Mouse (Mus musculus): ENCODE data around the gene Jdp2. TPM values are rescaled to one million over a fixed set of nuclear protein-coding genes. Genes with fewer than 3 reads are reported as not detected.

The Jdp2 gene
- polyA plus RNA-seq (2016; fragmentation: Nextera tagmentation; extraction: Ambion mirVana): 0.57 and 1.0 TPM in 2 replicates

DNA sequence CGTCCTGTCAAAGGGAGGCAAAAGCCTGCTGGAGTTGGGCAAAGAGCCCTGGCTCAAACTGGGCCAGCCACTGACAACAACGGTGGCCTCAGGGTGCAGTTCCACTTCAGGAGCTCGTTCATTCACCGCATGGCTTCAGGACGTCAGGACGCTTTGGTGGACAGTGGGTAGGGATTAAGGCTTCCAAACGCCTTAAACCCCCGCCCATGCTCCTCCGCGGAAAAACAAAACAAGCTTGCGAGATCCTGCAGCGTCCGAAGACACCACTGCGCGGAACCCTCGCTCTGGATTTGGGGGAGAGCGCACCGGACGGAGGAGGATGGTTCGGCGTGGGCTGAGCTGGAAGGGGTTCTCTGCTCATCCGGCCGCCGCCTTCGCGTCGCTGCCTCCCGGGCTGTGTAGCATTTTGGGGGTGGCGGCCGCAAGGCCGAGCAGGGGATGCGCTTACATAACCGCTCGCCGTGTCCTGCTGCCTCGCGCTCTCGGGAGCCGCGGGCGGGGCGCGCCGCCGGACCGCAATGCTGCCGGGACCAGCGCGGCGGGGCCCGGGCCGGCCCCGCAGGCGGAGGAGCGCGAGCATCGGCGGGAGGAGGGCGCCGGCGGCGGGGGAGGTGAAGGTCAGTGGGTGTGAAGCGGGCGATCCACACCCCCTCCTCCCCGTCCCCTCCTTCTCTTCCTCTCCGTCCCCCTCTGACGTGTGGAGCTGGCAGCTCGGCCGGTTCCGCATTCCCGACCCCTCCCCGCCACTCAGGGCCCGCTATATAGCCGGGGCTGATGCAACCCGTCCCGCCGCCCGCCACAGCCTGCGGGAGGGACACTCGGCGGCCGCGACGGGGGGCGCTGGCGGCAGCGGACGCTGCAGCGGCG is at the start of gene Jdp2:
Jdp2 (plus strand) TSS at position 417 of the 867 bp plus-strand sequence.
- no peaks in the 10 kb centered on the region; the same call in 1 of the 2 replicates for H3K27me3 ChIP-seq (replicated peaks)
- H3K36me3 ChIP-seq: no peaks in the 10 kb centered on the region
- peaks cover 50% of the 10 kb centered on the region for H3K4me1 ChIP-seq
- peak within 1 kb of the TSS; percentile 83 for H3K27ac ChIP-seq
- peak within 1 kb of the TSS; percentile 88 for H3K4me2 ChIP-seq (replicated peaks)
- under 1% methylated on average over 83 of the region's 90 CpGs for WGBS
- peak; percentile 87 for ATAC-seq (ENCODE audit: low FRiP score, low read depth)
- no peaks in the 10 kb centered on the region for H3K9me3 ChIP-seq
- peak within 1 kb of the TSS; percentile 87 for H3K4me3 ChIP-seq
- peak within 1 kb of the TSS; percentile 94 for H3K9ac ChIP-seq

DNA sequence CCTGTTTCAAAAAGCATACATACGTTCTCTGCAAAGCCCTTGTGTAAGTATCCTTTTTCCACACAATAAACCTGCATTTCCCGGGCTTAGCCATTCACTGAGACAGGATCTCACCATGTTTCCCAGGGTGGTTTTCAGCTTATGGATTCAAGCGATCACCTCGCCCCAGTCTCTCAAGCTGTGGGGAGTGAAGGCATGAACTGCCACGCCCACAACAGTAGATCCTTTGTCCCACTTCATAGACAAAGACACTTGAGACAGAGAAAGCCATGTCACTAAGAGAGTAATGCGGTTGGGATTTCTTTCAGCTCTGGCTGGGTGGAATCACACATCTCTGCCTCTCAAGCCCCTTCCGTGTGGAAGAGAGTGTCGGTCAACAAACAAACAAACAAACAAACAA is 49.2 kb upstream of the Jdp2 start:
- no peak for ATAC-seq (ENCODE audit: low FRiP score, low read depth)
- Histone ChIP-seq H3K4me3 (no peak overlapping the region), H3K27me3 (replicated peaks) (no peaks in the 10 kb centered on the region), H3K9me3 (no peaks in the 10 kb centered on the region), H3K27ac (no peak overlapping the region), H3K4me2 (replicated peaks) (no peak overlapping the region), H3K4me1 (peaks cover 8% of the 10 kb centered on the region; the same call in 1 of the 2 replicates), H3K9ac (no peak overlapping the region), H3K36me3 (no peaks in the 10 kb centered on the region)
- WGBS: 71% methylated on average over 8 of the region's 8 CpGs

DNA sequence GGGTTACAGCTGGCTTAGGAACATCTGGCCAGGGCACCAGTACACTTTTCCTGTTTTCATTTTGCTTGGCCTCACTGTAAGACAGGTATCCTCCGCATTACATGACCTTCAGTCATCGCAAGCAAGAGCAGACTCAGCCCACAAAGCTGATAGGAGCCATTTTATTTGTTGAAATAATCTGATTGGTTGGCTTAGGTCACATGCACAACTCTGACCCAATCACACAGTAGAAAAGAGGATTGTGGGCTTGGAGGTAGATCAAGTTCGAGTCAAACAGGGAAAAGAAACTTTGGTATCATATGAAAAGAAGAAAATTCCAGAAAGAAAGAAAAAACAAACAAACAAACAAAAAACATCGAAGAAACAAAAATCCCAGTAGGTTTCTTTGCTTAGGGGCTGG is 48.4 kb upstream of the Jdp2 start:
- Histone ChIP-seq H3K9ac (no peak overlapping the region), H3K27me3 (replicated peaks) (no peaks in the 10 kb centered on the region), H3K36me3 (no peaks in the 10 kb centered on the region), H3K4me1 (peaks cover 8% of the 10 kb centered on the region; the same call in 1 of the 2 replicates), H3K27ac (no peak overlapping the region), H3K4me3 (no peak overlapping the region), H3K4me2 (replicated peaks) (no peak overlapping the region), H3K9me3 (no peaks in the 10 kb centered on the region)
- WGBS: 91% methylated on average over 4 of the region's 4 CpGs
- ATAC-seq (ENCODE audit: low FRiP score, low read depth): no peak

DNA sequence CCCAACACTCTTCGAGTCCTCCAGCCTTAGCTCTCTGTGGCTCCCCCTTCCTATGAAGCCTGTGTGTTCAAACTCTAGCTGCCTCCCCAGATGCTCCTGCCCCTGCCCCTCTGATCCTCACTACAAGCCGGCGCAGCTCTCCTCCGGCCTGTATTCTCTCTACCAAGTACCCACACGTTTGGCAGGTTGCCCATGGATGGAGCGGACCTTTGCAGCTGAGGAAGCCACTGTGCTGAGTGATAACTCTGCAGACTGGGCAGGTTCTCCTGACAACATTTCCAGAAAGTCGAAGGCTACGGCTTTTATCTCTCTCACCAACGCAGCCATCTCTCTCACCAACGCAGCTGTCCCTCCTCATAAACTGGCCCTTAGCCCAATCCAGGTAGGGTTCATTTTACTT is 39.5 kb upstream of the Jdp2 start:
- no peak overlapping the region for H3K9ac ChIP-seq

DNA sequence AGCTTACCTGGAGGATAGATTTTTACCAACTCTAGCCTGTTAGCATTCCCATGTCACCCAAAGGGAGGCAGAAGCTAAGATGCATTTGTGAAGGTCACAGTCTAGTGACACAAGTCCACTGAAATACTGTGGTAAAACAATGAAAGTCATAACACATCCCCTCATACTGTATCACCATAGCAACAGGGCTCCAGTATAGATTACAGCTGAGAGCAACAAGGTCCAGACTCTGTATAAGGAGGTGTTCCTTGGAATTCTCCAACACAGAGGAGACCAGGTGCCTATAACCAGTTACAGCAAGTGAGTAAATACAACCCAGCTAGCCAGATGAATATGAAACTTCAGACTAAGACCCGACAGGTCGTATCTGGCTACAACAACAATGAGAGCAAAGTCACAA is 33.4 kb upstream of the Jdp2 start:
- Histone ChIP-seq H3K27ac (no peak overlapping the region), H3K36me3 (no peaks in the 10 kb centered on the region), H3K4me1 (peaks cover 4% of the 10 kb centered on the region; the same call in 1 of the 2 replicates), H3K9ac (no peak overlapping the region), H3K27me3 (replicated peaks) (no peaks in the 10 kb centered on the region), H3K4me2 (replicated peaks) (no peak overlapping the region), H3K4me3 (no peak overlapping the region), H3K9me3 (no peaks in the 10 kb centered on the region)
- ATAC-seq (ENCODE audit: low FRiP score, low read depth): no peak
- 84% methylated on average over 2 of the region's 2 CpGs for WGBS

More for the DNA sequence above, 39.5 kb upstream of the Jdp2 start:
- H3K4me3 ChIP-seq: no peak overlapping the region
- peaks cover 4% of the 10 kb centered on the region; the same call in 1 of the 2 replicates for H3K4me1 ChIP-seq
- no peak for ATAC-seq (ENCODE audit: low FRiP score, low read depth)
- H3K9me3 ChIP-seq: no peaks in the 10 kb centered on the region
- H3K4me2 ChIP-seq (replicated peaks): no peak overlapping the region
- H3K27me3 ChIP-seq (replicated peaks): no peaks in the 10 kb centered on the region
- H3K36me3 ChIP-seq: no peaks in the 10 kb centered on the region
- 92% methylated on average over 10 of the region's 10 CpGs for WGBS
- no peak overlapping the region for H3K27ac ChIP-seq

DNA sequence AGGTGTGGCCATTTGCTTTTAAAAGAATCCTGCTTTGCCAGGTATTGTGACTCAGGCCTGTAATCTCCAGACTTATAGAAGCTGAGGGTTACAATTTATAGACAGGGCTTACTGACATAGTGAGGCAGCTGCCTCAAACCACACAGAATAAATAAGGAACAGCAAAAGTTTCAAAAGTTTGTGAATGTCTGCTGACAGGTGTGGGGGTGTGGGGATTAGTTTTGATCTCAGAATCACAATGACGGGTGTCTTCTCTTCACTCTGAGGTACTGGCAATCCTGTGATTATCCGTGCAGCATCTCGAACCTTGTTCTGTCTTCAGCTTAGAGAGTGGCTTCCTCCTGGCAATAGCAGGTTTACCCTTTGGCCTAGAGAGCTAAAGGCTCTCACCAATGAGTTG is 30.5 kb upstream of the Jdp2 start:
- Histone ChIP-seq H3K36me3 (no peaks in the 10 kb centered on the region), H3K4me2 (replicated peaks) (no peak overlapping the region), H3K9ac (no peak overlapping the region), H3K4me3 (no peak overlapping the region), H3K9me3 (no peaks in the 10 kb centered on the region), H3K27ac (no peak overlapping the region), H3K4me1 (peaks cover 8% of the 10 kb centered on the region; the same call in 1 of the 2 replicates), H3K27me3 (replicated peaks) (no peaks in the 10 kb centered on the region)
- ATAC-seq (ENCODE audit: low FRiP score, low read depth): no peak
- 93% methylated on average over 3 of the region's 3 CpGs for WGBS

DNA sequence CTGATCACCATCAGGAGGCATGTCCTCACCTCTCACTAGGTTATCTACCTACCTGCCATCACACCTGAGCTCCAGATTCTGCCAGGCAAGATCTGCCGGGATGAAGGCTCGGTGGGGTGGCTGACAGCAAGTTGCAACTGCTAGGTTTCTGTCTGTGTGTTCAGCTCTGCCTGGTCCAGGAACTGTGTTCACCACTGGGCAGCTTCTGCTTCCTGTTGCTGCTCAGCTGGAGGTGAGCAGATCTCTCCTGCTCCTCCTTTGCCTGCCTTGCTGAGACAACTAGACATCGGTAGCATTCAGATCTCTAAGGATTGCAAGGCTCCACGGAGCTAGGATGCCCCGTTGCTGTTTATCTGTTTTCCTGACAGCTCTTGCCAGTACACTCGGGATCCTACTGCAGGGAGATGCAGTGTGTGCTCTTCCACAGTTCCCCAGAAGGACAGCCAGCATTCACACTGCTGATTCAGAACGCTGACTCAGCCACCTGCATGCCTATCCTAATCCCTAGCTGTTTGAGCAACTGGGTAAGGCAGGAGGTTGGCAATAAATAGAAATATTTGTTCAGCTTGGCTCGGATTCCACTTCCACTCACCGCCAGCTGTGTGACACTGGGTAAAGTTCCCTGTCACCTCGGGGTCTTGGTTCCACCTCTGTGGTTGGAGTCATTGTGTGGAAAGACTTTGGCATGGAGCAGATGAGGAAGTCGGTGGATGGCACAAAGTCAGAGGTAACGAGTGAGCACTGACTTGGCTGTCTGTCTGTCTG is 29.3 kb upstream of the Jdp2 start:
- ATAC-seq (ENCODE audit: low FRiP score, low read depth): no peak

DNA sequence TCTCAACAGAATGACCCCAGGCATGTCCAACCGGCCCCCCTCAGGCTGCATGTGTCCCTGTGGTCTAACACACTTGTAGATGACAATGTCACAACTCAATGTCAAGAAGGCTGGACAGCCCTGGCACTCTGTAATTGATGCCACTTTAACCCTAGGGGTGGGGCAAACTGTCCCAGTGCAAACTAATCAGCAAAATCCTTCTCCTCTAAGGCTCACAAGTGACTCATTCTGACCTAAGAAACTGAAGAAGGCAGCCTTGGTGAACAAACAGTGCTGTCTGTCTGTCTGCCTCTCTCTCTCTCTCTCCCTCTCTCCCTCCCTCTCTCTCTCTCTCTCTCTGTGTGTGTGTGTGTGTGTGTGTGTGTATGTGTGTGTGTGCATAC is 28.7 kb upstream of the Jdp2 start:
- H3K27me3 ChIP-seq (replicated peaks): no peaks in the 10 kb centered on the region
- no peak for ATAC-seq (ENCODE audit: low FRiP score, low read depth)
- H3K4me2 ChIP-seq (replicated peaks): no peak overlapping the region
- H3K9ac ChIP-seq: no peak overlapping the region
- WGBS: 92% methylated on average over 1 of the region's 1 CpGs
- H3K27ac ChIP-seq: no peak overlapping the region
- no peak overlapping the region for H3K4me3 ChIP-seq
- no peaks in the 10 kb centered on the region for H3K36me3 ChIP-seq
- H3K4me1 ChIP-seq: 0 out of 2 replicates have a peak, but pooled peaks cover 4% of the 10 kb centered on the region
- no peaks in the 10 kb centered on the region for H3K9me3 ChIP-seq

More for the DNA sequence above, 29.3 kb upstream of the Jdp2 start:
- Histone ChIP-seq H3K4me2 (replicated peaks) (no peak overlapping the region), H3K36me3 (no peaks in the 10 kb centered on the region), H3K27me3 (replicated peaks) (no peaks in the 10 kb centered on the region), H3K4me1 (0 out of 2 replicates have a peak, but pooled peaks cover 4% of the 10 kb centered on the region), H3K27ac (no peak overlapping the region), H3K4me3 (no peak overlapping the region), H3K9me3 (no peaks in the 10 kb centered on the region), H3K9ac (no peak overlapping the region)
- 78% methylated on average over 12 of the region's 12 CpGs for WGBS

DNA sequence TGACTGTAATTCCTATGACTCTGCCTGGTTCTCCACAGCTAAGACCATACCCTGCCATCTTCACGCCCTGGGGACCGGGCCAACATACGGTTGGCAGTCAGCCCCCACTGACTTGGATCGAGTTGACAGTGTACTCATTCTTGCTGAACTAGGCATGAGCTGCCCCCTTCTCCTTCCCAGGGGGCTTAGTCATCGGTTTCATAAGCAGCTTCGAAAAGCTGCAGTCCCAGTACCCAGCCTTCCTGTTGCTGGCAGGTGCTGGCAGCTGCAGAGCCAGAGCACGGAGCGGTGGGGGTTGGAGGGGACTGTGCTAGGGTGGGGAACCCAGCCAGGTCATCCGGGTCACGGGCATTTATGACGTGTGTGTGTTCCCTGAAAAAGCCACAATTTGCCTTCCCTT is 27.5 kb upstream of the Jdp2 start:
- H3K4me2 ChIP-seq (replicated peaks): no peak overlapping the region
- H3K9me3 ChIP-seq: no peaks in the 10 kb centered on the region
- no peaks in the 10 kb centered on the region for H3K36me3 ChIP-seq
- no peak overlapping the region for H3K9ac ChIP-seq
- no peak overlapping the region for H3K27ac ChIP-seq
- ATAC-seq (ENCODE audit: low FRiP score, low read depth): no peak
- H3K27me3 ChIP-seq (replicated peaks): no peaks in the 10 kb centered on the region
- WGBS: 84% methylated on average over 11 of the region's 11 CpGs
- 0 out of 2 replicates have a peak, but pooled peaks cover 4% of the 10 kb centered on the region for H3K4me1 ChIP-seq
- H3K4me3 ChIP-seq: no peak overlapping the region

DNA sequence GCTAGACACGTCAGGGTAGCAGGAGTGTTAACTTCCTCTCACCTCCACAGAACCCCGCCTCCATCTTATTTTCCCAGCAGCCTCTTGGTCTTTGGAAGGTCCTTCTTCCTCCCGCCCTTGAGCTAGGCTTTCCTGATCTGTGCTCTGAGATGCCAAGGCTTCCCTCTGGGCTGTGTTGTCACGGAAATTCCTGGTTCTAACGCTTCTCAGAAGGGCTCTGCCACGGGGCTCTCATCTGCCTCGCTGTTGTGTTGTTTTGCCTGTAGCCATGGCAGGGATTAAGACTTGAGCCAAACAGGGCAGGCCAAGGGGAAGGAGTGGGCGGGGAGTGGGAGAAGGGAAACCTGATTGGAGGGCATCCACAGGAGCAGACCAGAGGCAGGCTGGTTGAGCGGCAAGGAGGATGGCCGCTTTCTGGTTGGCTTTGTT is 26.8 kb upstream of the Jdp2 start:
- H3K4me3 ChIP-seq: no peak overlapping the region
- no peaks in the 10 kb centered on the region for H3K36me3 ChIP-seq
- H3K27me3 ChIP-seq (replicated peaks): no peaks in the 10 kb centered on the region
- 37% methylated on average over 10 of the region's 10 CpGs for WGBS
- no peak overlapping the region for H3K9ac ChIP-seq
- H3K9me3 ChIP-seq: no peaks in the 10 kb centered on the region
- H3K4me1 ChIP-seq: 0 out of 2 replicates have a peak, but pooled peaks cover 4% of the 10 kb centered on the region
- peak overlapping the region; percentile 22; the same call in 1 of the 2 replicates for H3K4me2 ChIP-seq (replicated peaks)
- no peak overlapping the region for H3K27ac ChIP-seq
- no peak for ATAC-seq (ENCODE audit: low FRiP score, low read depth)

DNA sequence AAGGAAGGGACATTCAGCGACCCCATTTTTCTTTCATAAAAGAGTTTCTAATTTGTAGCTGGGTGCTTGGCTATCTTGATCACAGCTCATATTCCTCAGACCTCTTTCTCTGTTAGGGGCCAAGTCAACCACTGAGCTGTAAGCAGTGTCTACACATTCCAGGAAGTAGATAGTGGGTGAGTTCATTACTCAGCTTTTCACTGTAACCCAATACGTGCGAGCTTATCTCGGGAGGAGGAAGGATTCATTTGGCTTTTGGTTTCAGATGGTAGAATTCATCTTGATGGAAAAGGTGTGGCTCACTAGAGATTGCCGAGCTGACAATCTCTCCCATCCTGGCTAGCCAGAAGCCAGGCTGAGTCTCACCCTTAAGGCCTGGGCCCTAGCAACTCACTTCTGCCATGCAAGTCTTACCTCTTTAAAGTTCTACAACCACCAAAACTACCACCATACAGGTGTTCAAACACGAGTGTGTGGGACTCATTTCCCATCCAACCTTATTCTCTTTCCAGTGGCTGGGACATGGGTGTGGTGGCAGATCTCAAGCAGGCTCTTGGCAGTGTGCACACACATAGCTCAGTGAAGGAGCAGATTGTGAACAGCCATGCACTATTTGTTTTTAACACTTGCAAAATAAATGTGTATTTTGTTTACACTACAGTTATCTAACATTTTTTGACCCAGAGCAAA is 23.9 kb upstream of the Jdp2 start:
- Histone ChIP-seq H3K4me3 (no peak overlapping the region), H3K4me2 (replicated peaks) (no peak overlapping the region), H3K27ac (no peak overlapping the region), H3K36me3 (no peaks in the 10 kb centered on the region), H3K9ac (no peak overlapping the region), H3K4me1 (0 out of 2 replicates have a peak, but pooled peaks cover 4% of the 10 kb centered on the region), H3K27me3 (replicated peaks) (no peaks in the 10 kb centered on the region), H3K9me3 (no peaks in the 10 kb centered on the region)
- WGBS: 90% methylated on average over 6 of the region's 6 CpGs
- ATAC-seq (ENCODE audit: low FRiP score, low read depth): no peak

DNA sequence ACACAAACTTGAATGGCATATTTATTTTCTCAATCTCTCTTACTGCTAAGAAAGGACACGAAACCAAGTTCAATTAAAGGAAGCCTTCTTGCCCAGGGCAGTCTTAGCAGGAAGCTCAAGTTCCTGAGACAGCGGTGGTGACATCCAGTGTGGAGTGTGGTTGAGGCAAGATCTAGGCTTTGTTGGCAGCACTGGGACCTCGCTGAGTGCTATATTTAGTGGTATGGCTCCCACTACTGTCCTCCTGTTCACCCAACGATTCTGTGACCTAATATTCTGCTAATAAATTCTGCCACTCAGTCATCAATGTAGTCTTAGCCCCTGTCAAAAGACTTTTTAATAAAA is 23.4 kb upstream of the Jdp2 start:
- no peaks in the 10 kb centered on the region for H3K9me3 ChIP-seq
- 0 out of 2 replicates have a peak, but pooled peaks cover 4% of the 10 kb centered on the region for H3K4me1 ChIP-seq
- H3K36me3 ChIP-seq: no peaks in the 10 kb centered on the region
- H3K4me2 ChIP-seq (replicated peaks): no peak overlapping the region
- no peak overlapping the region for H3K9ac ChIP-seq
- no peaks in the 10 kb centered on the region for H3K27me3 ChIP-seq (replicated peaks)
- no peak for ATAC-seq (ENCODE audit: low FRiP score, low read depth)
- WGBS: 86% methylated on average over 4 of the region's 4 CpGs
- no peak overlapping the region for H3K27ac ChIP-seq
- no peak overlapping the region for H3K4me3 ChIP-seq
